Mouse (Mus musculus) ES-E14 (cell line): ENCODE data around the gene Idh3a. TPM values are rescaled to one million over a fixed set of nuclear protein-coding genes. Genes with fewer than 3 reads are reported as not detected.

Experiments
- DNase-seq: peaks from one replicate; pipeline ENCODE4 v3.0.0-alpha.2; 2013; ENCODE audit warnings: low read depth, low spot score
- H3K27ac ChIP-seq: 2 replicates; pipeline ENCODE4 v1.5.1; 2012; ENCODE audit warnings: low read depth, mild to moderate bottlenecking, low read length, moderate library complexity, mixed read lengths; ENCODE audit not compliant: poor library complexity, insufficient read depth, severe bottlenecking
- H3K36me3 ChIP-seq: 2 replicates; pipeline ENCODE4 v1.6.1; 2012; ENCODE audit warnings: mild to moderate bottlenecking, low read length, moderate library complexity, mixed read lengths; ENCODE audit not compliant: control insufficient read depth, poor library complexity, insufficient read depth, severe bottlenecking
- H3K4me1 ChIP-seq, 2 experiments: fragments of 150-350 bp in 1 of 2; sonication (generic) in 1 of 2; 2 replicates each; pipeline ENCODE4 v1.6.1; 2012; ENCODE audit warnings: low read length in 2 of 2, mild to moderate bottlenecking in 1 of 2, mixed read lengths in 1 of 2; ENCODE audit not compliant: control insufficient read depth in 2 of 2, insufficient read depth in 2 of 2, poor library complexity in 1 of 2
- H3K4me3 ChIP-seq, 2 experiments: fragments of 150-350 bp in 1 of 2; sonication (generic) in 1 of 2; 2 replicates each; pipeline ENCODE4 v1.5.1; 2012; ENCODE audit warnings: low read length in 2 of 2, low read depth in 1 of 2, mild to moderate bottlenecking in 1 of 2, mixed read lengths in 1 of 2; ENCODE audit not compliant: insufficient read depth in 1 of 2, poor library complexity in 1 of 2, severe bottlenecking in 1 of 2
- H3K9ac ChIP-seq: 2 replicates; pipeline ENCODE4 v1.6.1; 2012; ENCODE audit warnings: low read depth, mild to moderate bottlenecking, low read length, mixed read lengths; ENCODE audit not compliant: poor library complexity, insufficient read depth, severe bottlenecking
- H3K9me3 ChIP-seq: fragments of 150-350 bp; sonication (generic); 2 replicates; pipeline ENCODE4 v1.6.1; 2012; ENCODE audit warnings: low read depth, mild to moderate bottlenecking, low read length; ENCODE audit not compliant: control insufficient read depth, insufficient read depth
- CHD2 ChIP-seq: IDR thresholded peaks from 2 replicates; pipeline ENCODE4 v1.6.1; 2014; ENCODE audit warnings: mild to moderate bottlenecking, low read depth, low read length, inconsistent platforms
- HCFC1 ChIP-seq: IDR thresholded peaks from 2 replicates; pipeline ENCODE4 v1.6.1; 2012; ENCODE audit warnings: low read length, inconsistent platforms, borderline replicate concordance; ENCODE audit not compliant: insufficient read depth
- MAFK ChIP-seq: IDR thresholded peaks from 2 replicates; pipeline ENCODE4 v1.6.1; 2014; ENCODE audit warnings: mild to moderate bottlenecking, low read depth, low read length, inconsistent platforms; ENCODE audit not compliant: insufficient read depth
- ZC3H11A ChIP-seq: IDR thresholded peaks from 2 replicates; pipeline ENCODE4 v1.6.1; 2012; ENCODE audit warnings: low read depth, mild to moderate bottlenecking, inconsistent platforms, low read length, borderline replicate concordance
- ZNF384 ChIP-seq: IDR thresholded peaks from 2 replicates; pipeline ENCODE4 v1.6.1; 2012; ENCODE audit warnings: low read depth, low read length, inconsistent platforms
- in situ Hi-C, 2 experiments: fragments of 600-800 bp; cut with MboI; formaldehyde crosslinking; loops; one replicate each; pipeline ENCODE4 v1.15.1; 2025; ENCODE audit warnings: low sequenced_read_pairs in 2 of 2, inconsistent platforms in 1 of 2; ENCODE audit not compliant: unreplicated experiment in 2 of 2
- total RNA-seq: library from RNA; depleted of rRNA; stranded (reverse); fragments of 300-350 nt; gene quantifications from 2 replicates; pipeline ENCODE4 v1.2.3, GENCODE M21; 2012

The Idh3a gene
- total RNA-seq, 1 experiment: 79.2 TPM

GRCm38 (mm10) chr9:54629613-54630261 lies 43.6 kb downstream of the Idh3a start:
- H3K9me3 ChIP-seq: no peaks in the 10 kb centered on the region
- no peak for TF ChIP-seq MAFK
- no peak for TF ChIP-seq ZNF384
- no peak for TF ChIP-seq CHD2
- no peak for TF ChIP-seq HCFC1
- no peak for TF ChIP-seq ZC3H11A
- no peaks in the 10 kb centered on the region for H3K36me3 ChIP-seq
- no peak overlapping the region for H3K4me3 ChIP-seq
- H3K9ac ChIP-seq: no peak overlapping the region
- DNase-seq: no peak
- in situ Hi-C loops: no loop called here
- no peaks in the 10 kb centered on the region for H3K4me1 ChIP-seq
- H3K27ac ChIP-seq: no peak overlapping the region

- in situ Hi-C loops: no loop called here
- H3K27ac ChIP-seq: no peak overlapping the region
- no peaks in the 10 kb centered on the region for H3K9me3 ChIP-seq
- DNase-seq: no peak
- no peak overlapping the region for H3K4me3 ChIP-seq
- TF ChIP-seq MAFK: no peak
- TF ChIP-seq HCFC1: no peak
- no peak for TF ChIP-seq CHD2
- TF ChIP-seq ZC3H11A: no peak
- TF ChIP-seq ZNF384: no peak
- H3K4me1 ChIP-seq: no peaks in the 10 kb centered on the region
- no peaks in the 10 kb centered on the region for H3K36me3 ChIP-seq
- H3K9ac ChIP-seq: no peak overlapping the region
Measured at GRCm38 (mm10) chr9:54630905-54631304, 44.8 kb downstream of the Idh3a start.

GRCm38 (mm10) chr9:54633401-54633800 lies 47.3 kb downstream of the Idh3a start:
- DNase-seq: no peak
- H3K9ac ChIP-seq: no peak overlapping the region
- H3K36me3 ChIP-seq: no peaks in the 10 kb centered on the region
- H3K4me3 ChIP-seq: no peak overlapping the region
- TF ChIP-seq HCFC1: no peak
- no peaks in the 10 kb centered on the region for H3K9me3 ChIP-seq
- no peaks in the 10 kb centered on the region for H3K4me1 ChIP-seq
- in situ Hi-C loops: no loop called here
- H3K27ac ChIP-seq: no peak overlapping the region

- DNase-seq: no peak
- in situ Hi-C loops: no loop called here
- H3K4me1 ChIP-seq: no peaks in the 10 kb centered on the region
- TF ChIP-seq MAFK (no peak), ZNF384 (no peak), HCFC1 (no peak), ZC3H11A (no peak), CHD2 (no peak)
- H3K27ac ChIP-seq: no peak overlapping the region
- H3K4me3 ChIP-seq: no peak overlapping the region
- no peaks in the 10 kb centered on the region for H3K36me3 ChIP-seq
- H3K9ac ChIP-seq: no peak overlapping the region
- H3K9me3 ChIP-seq: no peaks in the 10 kb centered on the region
Measured at GRCm38 (mm10) chr9:54637510-54638314, 51.6 kb downstream of the Idh3a start.

- Histone ChIP-seq H3K27ac (no peak overlapping the region), H3K4me3 (no peak overlapping the region), H3K4me1 (no peaks in the 10 kb centered on the region), H3K9ac (no peak overlapping the region), H3K36me3 (no peaks in the 10 kb centered on the region), H3K9me3 (no peaks in the 10 kb centered on the region)
- in situ Hi-C loops: no loop called here
- TF ChIP-seq MAFK (no peak), HCFC1 (no peak), ZNF384 (no peak), CHD2 (no peak), ZC3H11A (no peak)
- DNase-seq: no peak
Measured at GRCm38 (mm10) chr9:54639192-54639591, 53.1 kb downstream of the Idh3a start.
